Mouse (Mus musculus) regulatory T cell (primary cell): ENCODE measurements around the gene Notch2.

ENCODE experiments used
- in situ Hi-C: fragments of 300-600 bp; cut with MboI, MseI; formaldehyde crosslinking; loops from one replicate; pipeline ENCODE4 v1.15.1; 2025; ENCODE audit warnings: high pct_unique_total_duplicates

The Notch2 gene

DNA sequence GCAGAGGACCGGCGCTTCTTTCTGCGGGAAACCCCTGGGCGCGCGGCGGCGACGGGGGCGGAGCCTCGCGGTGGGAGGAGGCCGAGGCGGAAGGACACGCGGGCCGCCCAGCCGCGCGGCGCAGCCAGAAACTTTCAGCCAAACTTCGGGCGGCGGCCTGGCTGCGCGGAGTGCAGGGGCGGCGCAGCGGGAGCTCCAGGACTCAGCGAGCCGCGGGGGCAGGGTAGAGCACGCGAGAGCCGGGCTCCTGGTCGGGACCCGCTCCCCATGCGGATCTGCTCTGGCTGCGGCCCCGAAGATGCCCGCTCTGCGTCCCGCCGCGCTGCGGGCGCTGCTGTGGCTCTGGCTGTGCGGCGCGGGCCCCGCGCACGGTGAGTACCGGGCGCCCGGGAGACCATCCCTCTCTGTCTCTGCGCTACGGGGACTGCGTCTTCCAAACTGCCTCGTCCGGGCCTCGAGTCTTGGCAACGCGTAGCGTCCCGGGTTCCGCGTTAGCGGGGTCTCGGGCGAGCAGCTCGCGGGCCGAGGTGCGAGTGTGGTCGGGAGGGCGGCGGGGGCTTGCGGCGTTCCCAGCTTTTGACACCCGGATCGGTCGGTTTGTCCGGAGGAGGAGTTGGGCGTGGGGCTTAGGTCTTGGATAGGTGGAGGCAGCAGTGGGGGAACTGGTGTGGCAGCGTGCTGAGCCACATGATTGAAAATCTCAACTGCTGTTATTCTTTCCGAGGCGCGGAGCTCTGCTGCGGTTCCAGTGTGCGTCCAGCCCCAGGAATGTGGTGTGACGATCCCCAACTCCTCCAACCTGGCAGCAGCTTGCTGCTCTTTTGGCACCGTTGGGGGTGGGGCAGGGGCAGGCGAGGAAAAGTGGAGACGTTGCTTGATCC lies at the start of gene Notch2:
TSS of gene Notch2 (plus strand) at position 127 of the 881 bp plus-strand sequence.
- in situ Hi-C loops, result loop anchor here (5.0 kb wide), 1 partner anchor 76 kb away; no protein-coding TSS in a partner anchor

- in situ Hi-C loops, result no loop called here
Observed at GRCm38 (mm10) chr3:97964878-97965353, 48.4 kb upstream of the Notch2 start.

GRCm38 (mm10) chr3:97967627-97968026 lies 45.7 kb upstream of the Notch2 start:
- in situ Hi-C loops, result no loop called here

DNA sequence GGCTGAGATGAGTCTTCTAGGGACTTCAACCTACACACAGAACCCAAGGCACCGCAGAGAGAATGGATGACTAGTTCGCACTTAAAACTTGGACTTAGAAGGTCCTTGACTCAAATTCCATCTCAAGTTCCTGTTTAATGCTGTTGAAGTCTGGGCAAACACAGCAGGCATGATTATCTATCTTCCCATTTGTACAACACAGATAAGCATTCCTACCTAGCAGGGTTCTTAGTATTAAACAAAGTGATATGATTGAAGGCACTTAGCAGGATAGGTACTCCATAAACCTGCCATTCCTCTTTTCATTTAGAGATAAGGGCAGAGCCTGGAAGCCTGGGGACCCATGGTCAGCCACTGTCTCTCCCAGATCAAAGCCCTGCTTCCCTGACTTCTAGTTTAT lies 45.1 kb upstream of the Notch2 start:
- in situ Hi-C loops, result no loop called here

- in situ Hi-C loops, result no loop called here
Observed at GRCm38 (mm10) chr3:97969019-97969418, 44.3 kb upstream of the Notch2 start.

DNA sequence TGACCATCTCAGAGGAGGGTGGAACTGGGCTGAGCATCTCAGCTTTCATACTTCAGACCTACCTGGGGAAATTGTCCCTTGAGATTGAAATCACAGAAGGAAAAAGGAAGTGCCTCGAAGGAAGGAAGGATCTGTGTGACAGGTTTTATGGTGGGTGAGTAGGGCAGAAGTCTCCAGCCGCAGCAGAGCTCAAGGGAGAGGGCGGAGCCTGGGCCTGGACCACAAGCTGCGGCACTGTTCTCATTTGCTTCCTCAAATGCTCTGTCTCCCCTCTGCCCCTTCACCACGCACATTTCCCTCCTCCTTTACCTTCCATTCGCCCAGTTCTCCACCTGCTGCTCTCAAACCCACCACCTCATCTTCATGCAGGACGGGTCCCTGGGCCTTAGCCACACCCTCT lies 42.2 kb upstream of the Notch2 start:
- in situ Hi-C loops, result no loop called here

DNA sequence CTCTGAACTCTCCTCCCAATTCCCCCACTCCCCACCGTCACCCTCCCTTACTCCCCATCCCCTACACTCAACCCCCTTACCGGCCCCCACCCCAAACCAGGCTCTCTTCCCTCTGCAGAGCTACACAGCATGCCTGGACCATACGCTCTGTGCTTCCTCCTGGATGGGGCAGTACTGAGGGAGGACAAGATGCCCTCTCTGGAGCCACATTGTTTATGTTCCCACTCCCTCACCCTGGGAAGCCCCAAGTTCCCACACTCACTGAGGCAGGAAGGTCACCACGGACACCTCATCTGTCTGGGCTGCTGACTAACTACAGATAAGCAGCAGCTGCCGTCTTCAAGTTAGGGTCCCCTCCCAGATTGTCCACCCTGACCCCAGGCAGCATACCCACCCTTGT lies 41.1 kb upstream of the Notch2 start:
- in situ Hi-C loops, result no loop called here

DNA sequence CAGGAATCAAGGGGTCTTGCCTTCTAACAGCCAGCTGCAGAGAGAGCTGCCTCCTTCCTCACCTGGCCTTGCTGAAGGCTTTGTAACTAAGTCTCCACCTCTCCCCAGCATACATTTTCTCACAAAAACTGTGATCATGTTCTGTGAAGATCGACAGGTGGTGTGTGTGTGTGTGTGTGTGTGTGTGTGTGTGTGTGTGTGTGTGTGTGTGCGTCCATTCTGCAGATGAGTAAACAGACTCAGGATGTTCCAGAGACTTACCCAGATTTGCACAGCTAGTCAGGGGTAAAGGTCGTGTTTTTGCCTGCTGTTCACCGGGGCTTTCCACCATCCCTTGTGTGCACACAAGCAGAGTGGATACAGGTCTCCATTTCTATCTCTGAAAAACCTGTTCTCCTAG lies 40.6 kb upstream of the Notch2 start:
- in situ Hi-C loops, result no loop called here

GRCm38 (mm10) chr3:97973306-97973705 lies 40.0 kb upstream of the Notch2 start:
- in situ Hi-C loops, result no loop called here

- in situ Hi-C loops, result no loop called here
Observed at GRCm38 (mm10) chr3:97974197-97974770, 39.0 kb upstream of the Notch2 start.

DNA sequence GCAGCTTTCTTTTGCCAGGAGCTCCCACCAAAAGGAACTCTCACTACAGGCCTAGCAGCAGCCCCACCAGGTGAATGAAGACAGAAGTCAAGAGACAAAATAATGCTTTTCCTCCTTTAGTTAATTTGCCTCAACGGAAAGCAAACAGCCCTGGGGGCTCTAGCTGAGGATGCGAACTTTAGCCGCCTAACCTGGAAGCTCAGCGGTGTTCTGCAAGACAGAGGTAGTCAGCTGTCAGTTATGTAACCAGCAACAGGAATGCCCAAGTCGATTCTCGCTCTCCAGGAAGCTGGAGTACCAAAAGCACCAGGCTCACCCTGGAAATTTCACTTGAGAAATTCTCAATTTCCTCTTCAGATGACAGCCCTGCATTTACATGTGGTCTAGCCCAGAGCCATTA lies 36.6 kb upstream of the Notch2 start:
- in situ Hi-C loops, result no loop called here

- in situ Hi-C loops, result no loop called here
Observed at GRCm38 (mm10) chr3:97978710-97979109, 34.6 kb upstream of the Notch2 start.

- in situ Hi-C loops, result no loop called here
Observed at GRCm38 (mm10) chr3:97980683-97981327, 32.5 kb upstream of the Notch2 start.

DNA sequence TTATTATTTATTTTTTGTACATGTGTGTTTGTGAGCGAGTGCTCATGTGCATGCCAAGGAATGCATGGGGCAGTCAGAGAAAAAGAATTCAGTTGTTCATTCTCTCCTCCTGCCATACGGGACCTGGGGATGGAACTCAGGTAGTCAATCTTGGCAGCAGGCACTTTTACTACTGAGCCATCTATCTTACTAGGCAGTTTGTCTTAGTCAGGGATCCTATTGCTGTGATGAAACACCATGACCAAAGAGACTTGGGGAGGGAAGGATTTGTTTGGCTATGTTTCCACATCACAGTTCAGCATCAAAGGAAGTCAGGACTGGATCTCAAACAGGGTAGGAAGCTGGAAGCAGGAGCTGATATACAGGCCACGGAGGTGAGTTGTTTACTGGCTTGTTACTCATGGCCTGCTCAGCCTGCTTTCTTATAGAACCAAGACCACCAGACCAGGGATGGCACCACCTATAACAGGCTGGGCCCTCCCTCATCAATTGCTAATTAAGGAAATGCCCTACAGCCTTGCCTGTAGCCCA lies 31.9 kb upstream of the Notch2 start:
- in situ Hi-C loops, result no loop called here

DNA sequence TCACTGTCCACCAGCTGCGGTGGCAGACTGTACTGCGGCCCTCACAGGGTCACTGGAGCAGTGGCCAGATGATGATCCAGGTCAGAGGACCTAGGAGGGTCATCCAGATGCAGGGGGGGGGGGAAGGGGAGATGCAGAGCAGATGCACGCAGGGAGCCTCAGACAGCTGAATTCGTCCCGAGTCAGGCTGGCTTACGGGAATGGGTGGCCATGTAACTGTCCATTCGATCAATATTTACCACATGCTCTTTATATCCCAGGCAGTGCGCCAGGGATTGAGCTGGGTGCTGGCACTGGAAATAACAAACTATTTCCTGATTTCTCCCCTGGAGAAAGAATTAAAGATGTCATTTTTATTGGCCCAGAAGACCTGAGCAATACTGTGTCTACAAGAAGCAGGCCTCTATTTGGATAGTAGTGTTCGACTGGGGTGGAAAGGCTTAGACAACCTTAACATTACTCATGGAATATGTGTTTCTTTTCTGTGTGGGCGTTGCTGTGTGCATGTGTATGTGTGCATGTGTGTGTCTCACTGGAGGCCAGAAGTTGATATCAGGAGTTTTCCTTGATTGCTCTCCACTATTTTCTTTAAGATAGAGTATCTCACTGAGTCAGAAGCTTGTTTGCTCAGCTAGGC lies 28.3 kb upstream of the Notch2 start:
- in situ Hi-C loops, result no loop called here

DNA sequence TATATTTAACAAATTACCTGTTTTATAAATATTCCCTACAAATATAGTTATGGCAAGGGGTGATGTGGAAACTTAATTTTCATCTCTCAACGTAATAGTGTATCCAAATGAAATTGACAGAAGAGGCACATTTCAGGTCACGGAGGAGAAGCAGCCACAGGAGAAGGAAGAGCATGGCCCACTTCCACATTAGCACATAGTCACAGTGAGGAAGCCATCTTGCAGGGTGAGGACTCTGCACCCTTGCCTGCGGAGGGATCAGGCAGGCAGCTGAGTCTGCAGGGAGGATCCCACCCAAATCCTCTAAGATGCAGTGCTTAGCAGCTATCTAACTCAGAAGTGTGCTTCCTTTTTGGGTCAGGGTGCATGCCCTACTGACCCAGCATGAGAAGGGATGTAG lies 27.6 kb upstream of the Notch2 start:
- in situ Hi-C loops, result no loop called here

- in situ Hi-C loops, result no loop called here
Observed at GRCm38 (mm10) chr3:97987153-97987552, 26.2 kb upstream of the Notch2 start.

GRCm38 (mm10) chr3:97988756-97989155 lies 24.6 kb upstream of the Notch2 start:
- in situ Hi-C loops, result no loop called here

GRCm38 (mm10) chr3:97990576-97990975 lies 22.8 kb upstream of the Notch2 start:
- in situ Hi-C loops, result no loop called here

GRCm38 (mm10) chr3:97992289-97992688 lies 21.0 kb upstream of the Notch2 start:
- in situ Hi-C loops, result no loop called here

GRCm38 (mm10) chr3:97993196-97993595 lies 20.1 kb upstream of the Notch2 start:
- in situ Hi-C loops, result no loop called here
